Mouse (Mus musculus): ENCODE measurements around the gene Slc38a8. TPM values are rescaled to one million over a fixed set of nuclear protein-coding genes. Genes with fewer than 3 reads are reported as not detected.

The Slc38a8 gene
- polyA plus RNA-seq, 1 experiment, result not detected

DNA sequence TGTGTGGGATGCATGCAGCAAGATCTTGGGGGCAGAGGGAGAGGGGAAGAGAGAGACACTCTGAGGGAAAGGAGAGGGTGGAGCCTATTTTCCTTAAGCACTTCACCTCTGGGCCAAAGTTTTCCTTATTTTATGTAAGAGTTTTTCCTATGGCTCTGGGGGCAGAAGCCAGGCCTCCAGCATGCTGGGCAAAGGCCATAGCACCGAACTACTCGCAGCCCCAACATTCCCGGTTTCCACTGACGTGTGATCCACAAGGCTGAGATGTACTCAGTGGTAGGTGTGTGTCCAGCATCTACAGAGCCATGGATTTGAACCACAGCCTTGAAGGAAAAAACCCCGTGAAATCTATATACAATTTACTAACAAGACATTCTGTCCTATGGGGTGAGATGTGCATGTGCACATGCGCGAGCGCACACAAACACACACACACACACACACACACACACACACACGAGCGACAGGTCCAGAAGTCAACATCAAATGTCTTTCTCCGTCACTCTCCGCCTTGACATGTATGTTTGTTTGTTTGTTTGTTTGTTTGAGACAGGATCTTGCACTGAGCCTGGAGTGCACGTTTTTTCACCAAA is 67.8 kb downstream of the Slc38a8 start, which contains the start of gene Osgin1:
Gene Osgin1, plus strand, starts transcription at position 543 of the 593 bp plus-strand sequence.
- Histone ChIP-seq H3K4me3 (ENCODE audit: insufficient read depth, low read length) (no peak within 1 kb of the TSS), H3K27ac (ENCODE audit: insufficient read depth, low read length) (no peak within 1 kb of the TSS)
- TF ChIP-seq CTCF (IDR thresholded peaks at IDR 0.05; ENCODE audit: borderline replicate concordance, insufficient read depth, low read length), result no peak
- no peak for TF ChIP-seq POLR2A (IDR thresholded peaks at IDR 0.05; ENCODE audit: low read depth, low read length)

DNA sequence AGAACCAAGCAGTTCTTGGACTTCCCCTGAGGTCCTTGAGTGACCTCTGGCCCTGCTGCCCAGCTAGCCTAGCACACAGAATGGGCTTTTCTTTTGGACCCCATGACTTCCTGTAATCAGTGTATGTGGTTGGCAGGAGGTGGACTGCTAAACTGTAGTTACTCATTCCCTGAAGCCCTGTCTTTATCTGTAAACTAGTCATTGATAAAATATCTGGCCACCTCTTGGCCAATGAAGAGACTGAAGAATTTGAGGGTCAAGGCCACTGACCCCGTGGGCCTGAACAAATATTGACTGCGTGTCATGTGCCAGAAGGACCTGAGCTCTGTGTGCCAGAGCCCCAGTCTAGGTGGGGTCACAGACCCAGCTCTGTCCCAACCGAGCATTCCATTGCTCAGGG is 69.1 kb downstream of the Slc38a8 start:
- Histone ChIP-seq H3K4me1 (ENCODE audit: control insufficient read depth, insufficient read depth, low read length) (no peaks in the 10 kb centered on the region), H3K27ac (ENCODE audit: insufficient read depth, low read length) (no peak overlapping the region), H3K4me3 (ENCODE audit: insufficient read depth, low read length) (no peak overlapping the region)
- TF ChIP-seq CTCF (IDR thresholded peaks at IDR 0.05; ENCODE audit: borderline replicate concordance, insufficient read depth, low read length), result no peak
- no peak for TF ChIP-seq POLR2A (IDR thresholded peaks at IDR 0.05; ENCODE audit: low read depth, low read length)

More for the DNA sequence above, 67.8 kb downstream of the Slc38a8 start, which contains the start of gene Osgin1:
- H3K4me1 ChIP-seq (ENCODE audit: control insufficient read depth, insufficient read depth, low read length), result no peaks in the 10 kb centered on the region

DNA sequence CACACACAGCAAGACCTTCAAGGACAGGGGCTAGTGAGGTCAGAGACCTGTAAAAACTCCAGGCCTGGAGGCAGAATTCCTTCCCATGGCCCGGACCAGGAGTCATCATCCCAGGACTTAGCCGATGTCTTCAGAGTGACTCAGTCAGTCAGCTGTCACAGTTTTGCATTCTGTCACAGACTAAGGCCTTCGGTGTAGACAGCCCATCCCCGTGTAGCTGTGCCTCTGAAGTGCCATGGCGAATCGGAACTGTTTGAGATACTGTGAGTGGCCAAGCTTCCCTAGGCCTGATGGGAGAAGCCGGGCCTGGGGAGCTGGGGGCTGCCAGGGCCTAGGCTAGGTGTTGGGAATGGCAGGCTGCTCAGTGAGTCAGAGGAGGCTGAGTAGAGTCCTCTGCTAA is 70.8 kb downstream of the Slc38a8 start:
- Histone ChIP-seq H3K4me1 (ENCODE audit: control insufficient read depth, insufficient read depth, low read length) (no peaks in the 10 kb centered on the region), H3K4me3 (ENCODE audit: insufficient read depth, low read length) (no peak overlapping the region), H3K27ac (ENCODE audit: insufficient read depth, low read length) (no peak overlapping the region)
- no peak for TF ChIP-seq CTCF (IDR thresholded peaks at IDR 0.05; ENCODE audit: borderline replicate concordance, insufficient read depth, low read length)
- no peak for TF ChIP-seq POLR2A (IDR thresholded peaks at IDR 0.05; ENCODE audit: low read depth, low read length)

DNA sequence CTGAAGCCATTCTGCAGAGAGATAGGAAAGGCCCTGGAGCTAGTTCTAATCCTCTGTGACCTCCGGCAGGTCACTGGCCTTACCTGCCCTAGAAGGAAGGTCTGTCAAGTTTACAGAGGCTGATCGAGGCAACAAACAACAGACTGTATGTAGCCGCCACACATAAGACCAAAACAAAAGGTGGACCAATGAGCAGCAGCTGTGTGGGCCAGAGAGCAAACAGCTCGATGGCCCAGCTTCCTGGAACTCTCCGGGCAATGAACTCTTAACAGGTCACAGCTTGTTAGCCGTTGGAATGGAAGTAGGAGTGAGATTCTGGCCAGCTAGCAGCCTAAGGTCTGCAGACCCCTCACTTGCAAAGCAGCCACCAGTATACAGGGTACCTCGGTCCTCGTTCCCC is 71.2 kb downstream of the Slc38a8 start:
- no peaks in the 10 kb centered on the region for H3K4me1 ChIP-seq (ENCODE audit: control insufficient read depth, insufficient read depth, low read length)
- no peak overlapping the region for H3K4me3 ChIP-seq (ENCODE audit: insufficient read depth, low read length)
- H3K27ac ChIP-seq (ENCODE audit: insufficient read depth, low read length), result no peak overlapping the region
- TF ChIP-seq CTCF (IDR thresholded peaks at IDR 0.05; ENCODE audit: borderline replicate concordance, insufficient read depth, low read length) (no peak), POLR2A (IDR thresholded peaks at IDR 0.05; ENCODE audit: low read depth, low read length) (no peak)

Other genes starting within 250 kb of the Slc38a8 start
- 224 and 236 TPM in 2 replicates for gene Hsbp1, start 157.2 kb downstream of the Slc38a8 start, polyA plus RNA-seq (2011; ENCODE audit: insufficient read length, low read depth, missing spikeins)
- 5.6 and 7.1 TPM in 2 replicates for gene Mlycd, start 106.8 kb downstream of the Slc38a8 start, polyA plus RNA-seq (2011; ENCODE audit: insufficient read length, low read depth, missing spikeins)
- gene Osgin1, start 67.6 kb downstream of the Slc38a8 start, polyA plus RNA-seq (2011; ENCODE audit: insufficient read length, low read depth, missing spikeins), result 2.6 and 4.5 TPM in 2 replicates
- gene Necab2, start 55.0 kb downstream of the Slc38a8 start, polyA plus RNA-seq (2011; ENCODE audit: insufficient read length, low read depth, missing spikeins), result 0.30 TPM in 1 of 2 replicates, not detected in the other
- 114 TPM in 2 replicates for gene Mbtps1, start 57.0 kb upstream of the Slc38a8 start, polyA plus RNA-seq (2011; ENCODE audit: insufficient read length, low read depth, missing spikeins)
- 7.3 and 7.5 TPM in 2 replicates for gene Hsdl1, start 73.5 kb upstream of the Slc38a8 start, polyA plus RNA-seq (2011; ENCODE audit: insufficient read length, low read depth, missing spikeins)
- not detected in 2 replicates for gene Dnaaf1, start 73.5 kb upstream of the Slc38a8 start, polyA plus RNA-seq (2011; ENCODE audit: insufficient read length, low read depth, missing spikeins)
- gene Taf1c, start 103.5 kb upstream of the Slc38a8 start, polyA plus RNA-seq (2011; ENCODE audit: insufficient read length, low read depth, missing spikeins), result 4.7 and 5.2 TPM in 2 replicates
- not detected in 2 replicates for gene Adad2, start 111.0 kb upstream of the Slc38a8 start, polyA plus RNA-seq (2011; ENCODE audit: insufficient read length, low read depth, missing spikeins)
- gene Kcng4, start 134.0 kb upstream of the Slc38a8 start, polyA plus RNA-seq (2011; ENCODE audit: insufficient read length, low read depth, missing spikeins), result not detected in 2 replicates
- gene Wfdc1, start 164.7 kb upstream of the Slc38a8 start, polyA plus RNA-seq (2011; ENCODE audit: insufficient read length, low read depth, missing spikeins), result not detected in 2 replicates
- not detected in 2 replicates for gene Atp2c2, start 198.3 kb upstream of the Slc38a8 start, polyA plus RNA-seq (2011; ENCODE audit: insufficient read length, low read depth, missing spikeins)

Measured in embryonic fibroblast, embryonic 13.5 days (primary cell).